Comparison of ENCODE assay signal across 8 mouse cellular contexts in genomic region chrX:166238831-166239460, GRCm38 (mm10). TPM values are rescaled to one million over a fixed set of nuclear protein-coding genes. Genes with fewer than 3 reads are reported as not detected.
A peak's percentile ranks its signal among the peaks of the same experiment; 100 is the strongest.
DNase-seq lines count a peak whose midpoint lies in the region; ATAC-seq lines count a peak whose summit lies in the region.

TSS of gene Gpm6b (plus strand) at chrX:166238911.

- peak within 1 kb of the TSS; percentile 59 for H3K4me3 ChIP-seq in hindbrain, embryonic 12.5 days
- H3K4me3 ChIP-seq in lung, embryonic 16.5 days (ENCODE audit: low read length), result peak within 1 kb of the TSS; percentile 67

- H3K4me2 ChIP-seq in hindbrain, embryonic 12.5 days (replicated peaks), result peak within 1 kb of the TSS; percentile 82
- H3K4me2 ChIP-seq in lung, embryonic 16.5 days (ENCODE audit: low read depth, low read length), result peak within 1 kb of the TSS; percentile 81

- H3K27ac ChIP-seq in hindbrain, embryonic 12.5 days, result no peak within 1 kb of the TSS
- no peak within 1 kb of the TSS for H3K27ac ChIP-seq in lung, embryonic 16.5 days (ENCODE audit: low read length)

- ATAC-seq in hindbrain, embryonic 12.5 days (ENCODE audit: low FRiP score), result peak; percentile 87
- ATAC-seq in lung, embryonic 16.5 days (ENCODE audit: low read depth), result peak; percentile 96

- H3K9me3 ChIP-seq in hindbrain, embryonic 12.5 days (replicated peaks), result no peaks in the 10 kb centered on the region
- no peaks in the 10 kb centered on the region for H3K9me3 ChIP-seq in lung, embryonic 16.5 days (ENCODE audit: control insufficient read depth, low read length)

- H3K27me3 ChIP-seq in hindbrain, embryonic 12.5 days, result peaks cover 41% of the 10 kb centered on the region
- no peaks in the 10 kb centered on the region; the same call in none of the 2 replicates for H3K27me3 ChIP-seq in lung, embryonic 16.5 days (ENCODE audit: control insufficient read depth, insufficient read depth, low read depth, low read length)

- WGBS in hindbrain, embryonic 12.5 days, result 28% methylated on average over 61 of the region's 63 CpGs
- 32% methylated on average over 50 of the region's 63 CpGs for WGBS in lung, embryonic 16.5 days

- peak; percentile 32 for DNase-seq in ZHBTc4 (ENCODE audit: low read depth, low spot score)
- peak; percentile 16 for DNase-seq in cerebellum, adult 8-10 months
- DNase-seq in frontal cortex, adult 2 months (ENCODE audit: extremely low spot score in 1 of 2, low spot score in 1 of 2), result peak in 1 of 2 experiments; percentile 41
- DNase-seq in layer of hippocampus, postnatal 10 days (ENCODE audit: low spot score in 2 of 2), result peak; percentile 51 to 71
- DNase-seq in ovary, postnatal 36 days (ENCODE audit: low spot score), result peak; percentile 59
- DNase-seq in natural killer cell, adult 2 months (ENCODE audit: low spot score in 2 of 2), result no peak

- H3K4me1 ChIP-seq in hindbrain, embryonic 12.5 days, result no peaks in the 10 kb centered on the region
- no peaks in the 10 kb centered on the region for H3K4me1 ChIP-seq in lung, embryonic 16.5 days (replicated peaks; ENCODE audit: control insufficient read depth, insufficient read depth, low read length)

- peak within 1 kb of the TSS; percentile 67 for H3K9ac ChIP-seq in hindbrain, embryonic 12.5 days
- peak within 1 kb of the TSS; percentile 67 for H3K9ac ChIP-seq in lung, embryonic 16.5 days (ENCODE audit: low read length)

- H3K36me3 ChIP-seq in hindbrain, embryonic 12.5 days, result no peaks in the 10 kb centered on the region
- no peaks in the 10 kb centered on the region for H3K36me3 ChIP-seq in lung, embryonic 16.5 days (ENCODE audit: control insufficient read depth, insufficient read depth, low read length)

RNA-seq across cellular contexts. Expression of gene Gpm6b, which starts in this region (rescaled TPM):
- polyA plus RNA-seq in frontal cortex, adult 2 months (2012; rRNA removed), result 576 and 615 TPM in 2 replicates
- 211 and 224 TPM in 2 replicates for polyA plus RNA-seq in hindbrain, embryonic 12.5 days (2016; fragmentation: Nextera tagmentation; extraction: Ambion mirVana)
- 100 to 1,000 TPM; 755 to 812 TPM for total RNA-seq in layer of hippocampus, postnatal 10 days (2021)
- 46.6 and 47.4 TPM in 2 replicates for polyA plus RNA-seq in lung, embryonic 16.5 days (2015; fragmentation: Nextera tagmentation; extraction: Ambion mirVana)

Comparison
In these comparisons a context has a peak if more than half of its experiments do, and no peak if none do; other contexts are left out.
1. DNase-seq: peak in ZHBTc4 (single experiment), cerebellum, adult 8-10 months (single experiment), layer of hippocampus, postnatal 10 days (2 of 2) and ovary, postnatal 36 days (single experiment); none in natural killer cell, adult 2 months (0 of 2).